Mouse (Mus musculus): ENCODE measurements around the gene C2. TPM values are rescaled to one million over a fixed set of nuclear protein-coding genes. Genes with fewer than 3 reads are reported as not detected.

Gene C2
- polyA plus RNA-seq, 1 experiment from 2014 or later, result 1.5 TPM

- Histone ChIP-seq H3K4me1 (peaks cover 9% of the 10 kb centered on the region), H3K9me3 (no peaks in the 10 kb centered on the region), H3K27me3 (no peaks in the 10 kb centered on the region), H3K4me3 (peak within 1 kb of the TSS; percentile 93), H3K36me3 (0 out of 2 replicates have a peak, but pooled peaks cover 2% of the 10 kb centered on the region), H3K27ac (replicated peaks) (peak within 1 kb of the TSS; percentile 49; the same call in 1 of the 2 replicates), H3K9ac (replicated peaks) (peak within 1 kb of the TSS; percentile 85), H3K4me2 (replicated peaks) (peak within 1 kb of the TSS; percentile 85)
- peak; percentile 97 for ATAC-seq (replicated peaks)
- WGBS, result under 1% methylated on average over 38 of the region's 38 CpGs
These were observed 33.1 kb upstream of the C2 start, which contains the start of gene Neu1 for GRCm38 (mm10) chr17:34931061-34931734. TSS of gene Neu1 (plus strand) at chr17:34931253.

- Histone ChIP-seq H3K9me3 (no peaks in the 10 kb centered on the region), H3K36me3 (no peaks in the 10 kb centered on the region), H3K9ac (replicated peaks) (no peak overlapping the region), H3K4me1 (peaks cover 9% of the 10 kb centered on the region), H3K4me2 (replicated peaks) (no peak overlapping the region), H3K27ac (replicated peaks) (no peak overlapping the region), H3K27me3 (no peaks in the 10 kb centered on the region), H3K4me3 (no peak overlapping the region)
- 87% methylated on average over 4 of the region's 4 CpGs for WGBS
- ATAC-seq (replicated peaks), result no peak
These were observed 30.8 kb upstream of the C2 start for GRCm38 (mm10) chr17:34928841-34929240.

- Histone ChIP-seq H3K36me3 (no peaks in the 10 kb centered on the region), H3K4me2 (replicated peaks) (no peak overlapping the region), H3K9me3 (no peaks in the 10 kb centered on the region), H3K27ac (replicated peaks) (no peak overlapping the region), H3K4me3 (no peak overlapping the region), H3K9ac (replicated peaks) (no peak overlapping the region), H3K4me1 (peaks cover 9% of the 10 kb centered on the region), H3K27me3 (no peaks in the 10 kb centered on the region)
- no peak for ATAC-seq (replicated peaks)
- 88% methylated on average over 18 of the region's 18 CpGs for WGBS
These were observed 29.4 kb upstream of the C2 start for GRCm38 (mm10) chr17:34927306-34928019.

GRCm38 (mm10) chr17:34924258-34924657 lies 26.2 kb upstream of the C2 start:
- Histone ChIP-seq H3K9me3 (no peaks in the 10 kb centered on the region), H3K36me3 (no peaks in the 10 kb centered on the region), H3K4me1 (no peaks in the 10 kb centered on the region), H3K27ac (replicated peaks) (no peak overlapping the region), H3K4me3 (no peak overlapping the region), H3K4me2 (replicated peaks) (no peak overlapping the region), H3K27me3 (no peaks in the 10 kb centered on the region), H3K9ac (replicated peaks) (no peak overlapping the region)
- no peak for ATAC-seq (replicated peaks)
- 64% methylated on average over 5 of the region's 5 CpGs for WGBS

DNA sequence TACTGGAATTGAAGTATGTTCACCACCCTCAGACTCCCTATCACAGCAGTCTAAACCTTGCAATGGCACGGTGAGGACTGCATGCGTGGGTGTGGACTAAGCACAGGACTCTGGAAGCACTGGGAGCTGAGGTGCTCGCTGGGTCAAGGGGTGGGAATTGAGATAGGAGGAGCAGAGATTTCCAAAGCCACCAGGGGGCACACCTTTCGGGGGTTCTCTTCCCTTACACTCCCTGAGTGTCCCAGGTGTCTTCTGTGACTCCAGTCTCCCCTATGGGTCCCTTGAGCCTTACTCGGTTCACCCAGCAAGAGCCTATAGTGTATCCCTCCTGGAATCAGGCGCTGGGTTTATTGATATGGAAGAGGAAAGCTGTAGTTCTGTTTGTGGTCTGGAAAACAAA lies 24.9 kb upstream of the C2 start:
- Histone ChIP-seq H3K4me2 (replicated peaks) (no peak overlapping the region), H3K27ac (replicated peaks) (no peak overlapping the region), H3K9me3 (no peaks in the 10 kb centered on the region), H3K4me1 (no peaks in the 10 kb centered on the region), H3K27me3 (no peaks in the 10 kb centered on the region), H3K9ac (replicated peaks) (no peak overlapping the region), H3K4me3 (no peak overlapping the region), H3K36me3 (no peaks in the 10 kb centered on the region)
- WGBS, result 48% methylated on average over 6 of the region's 6 CpGs
- no peak for ATAC-seq (replicated peaks)

GRCm38 (mm10) chr17:34917188-34917587 lies 19.1 kb upstream of the C2 start:
- WGBS, result 87% methylated on average over 9 of the region's 9 CpGs
- no peaks in the 10 kb centered on the region for H3K27me3 ChIP-seq
- H3K9me3 ChIP-seq, result no peaks in the 10 kb centered on the region
- H3K4me3 ChIP-seq, result no peak overlapping the region
- ATAC-seq (replicated peaks), result no peak
- H3K4me2 ChIP-seq (replicated peaks), result no peak overlapping the region
- H3K9ac ChIP-seq (replicated peaks), result no peak overlapping the region
- H3K27ac ChIP-seq (replicated peaks), result no peak overlapping the region
- H3K36me3 ChIP-seq, result peaks cover 18% of the 10 kb centered on the region
- H3K4me1 ChIP-seq, result no peaks in the 10 kb centered on the region

GRCm38 (mm10) chr17:34916316-34916715 lies 18.3 kb upstream of the C2 start:
- no peak for ATAC-seq (replicated peaks)
- no peaks in the 10 kb centered on the region for H3K27me3 ChIP-seq
- H3K36me3 ChIP-seq, result peaks cover 27% of the 10 kb centered on the region
- H3K4me2 ChIP-seq (replicated peaks), result no peak overlapping the region
- H3K4me1 ChIP-seq, result no peaks in the 10 kb centered on the region
- H3K4me3 ChIP-seq, result no peak overlapping the region
- WGBS, result 87% methylated on average over 5 of the region's 5 CpGs
- H3K27ac ChIP-seq (replicated peaks), result no peak overlapping the region
- no peaks in the 10 kb centered on the region for H3K9me3 ChIP-seq
- H3K9ac ChIP-seq (replicated peaks), result no peak overlapping the region

DNA sequence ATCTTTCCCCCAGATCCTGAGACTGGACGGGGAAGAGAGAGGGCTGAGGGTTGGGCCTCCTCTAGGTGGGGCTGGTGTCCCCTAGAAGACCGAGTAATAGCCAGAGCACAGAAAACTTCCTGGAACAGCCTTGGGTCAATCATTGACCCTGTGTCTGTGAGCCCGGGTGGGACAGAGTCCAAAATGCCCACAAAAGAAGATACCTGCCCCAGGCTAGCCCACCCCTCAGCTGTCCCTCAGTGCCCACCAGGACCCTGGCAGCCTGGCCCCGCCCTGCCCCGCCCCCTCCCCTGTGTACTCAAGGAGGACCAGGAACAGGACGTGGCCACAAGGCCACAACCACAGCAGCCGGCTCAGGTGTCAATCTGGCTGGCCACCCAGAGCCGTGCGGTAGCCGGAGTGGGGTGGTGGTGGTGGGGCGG lies 17.4 kb upstream of the C2 start:
- H3K27ac ChIP-seq (replicated peaks), result no peak overlapping the region
- H3K4me1 ChIP-seq, result no peaks in the 10 kb centered on the region
- no peak for ATAC-seq (replicated peaks)
- WGBS, result 30% methylated on average over 9 of the region's 11 CpGs
- H3K36me3 ChIP-seq, result peaks cover 36% of the 10 kb centered on the region
- H3K4me3 ChIP-seq, result no peak overlapping the region
- H3K9ac ChIP-seq (replicated peaks), result no peak overlapping the region
- H3K4me2 ChIP-seq (replicated peaks), result no peak overlapping the region
- no peaks in the 10 kb centered on the region for H3K9me3 ChIP-seq
- no peaks in the 10 kb centered on the region for H3K27me3 ChIP-seq

GRCm38 (mm10) chr17:34913930-34914665 lies 16.0 kb upstream of the C2 start, which contains the start of gene Slc44a4:
TSS of gene Slc44a4 (plus strand) at chr17:34914466.
- no peaks in the 10 kb centered on the region for H3K27me3 ChIP-seq
- H3K4me3 ChIP-seq, result no peak within 1 kb of the TSS
- no peak within 1 kb of the TSS for H3K4me2 ChIP-seq (replicated peaks)
- no peak for ATAC-seq (replicated peaks)
- H3K4me1 ChIP-seq, result no peaks in the 10 kb centered on the region
- H3K9me3 ChIP-seq, result no peaks in the 10 kb centered on the region
- WGBS, result 35% methylated on average over 18 of the region's 18 CpGs
- no peak within 1 kb of the TSS for H3K27ac ChIP-seq (replicated peaks)
- no peak within 1 kb of the TSS for H3K9ac ChIP-seq (replicated peaks)
- H3K36me3 ChIP-seq, result peaks cover 49% of the 10 kb centered on the region

GRCm38 (mm10) chr17:34911945-34912351 lies 13.9 kb upstream of the C2 start:
- Histone ChIP-seq H3K36me3 (peaks cover 70% of the 10 kb centered on the region), H3K9ac (replicated peaks) (no peak overlapping the region), H3K4me2 (replicated peaks) (no peak overlapping the region), H3K27me3 (no peaks in the 10 kb centered on the region), H3K9me3 (no peaks in the 10 kb centered on the region), H3K4me1 (no peaks in the 10 kb centered on the region), H3K4me3 (no peak overlapping the region), H3K27ac (replicated peaks) (no peak overlapping the region)
- 39% methylated on average over 5 of the region's 5 CpGs for WGBS
- ATAC-seq (replicated peaks), result peak; percentile 53

- no peaks in the 10 kb centered on the region for H3K9me3 ChIP-seq
- H3K36me3 ChIP-seq, result peaks cover 80% of the 10 kb centered on the region
- H3K4me1 ChIP-seq, result no peaks in the 10 kb centered on the region
- H3K27ac ChIP-seq (replicated peaks), result no peak overlapping the region
- H3K27me3 ChIP-seq, result no peaks in the 10 kb centered on the region
- no peak overlapping the region for H3K9ac ChIP-seq (replicated peaks)
- 93% methylated on average over 10 of the region's 10 CpGs for WGBS
- no peak overlapping the region for H3K4me3 ChIP-seq
- no peak overlapping the region for H3K4me2 ChIP-seq (replicated peaks)
- no peak for ATAC-seq (replicated peaks)
These were observed 12.9 kb upstream of the C2 start for GRCm38 (mm10) chr17:34910982-34911381.

DNA sequence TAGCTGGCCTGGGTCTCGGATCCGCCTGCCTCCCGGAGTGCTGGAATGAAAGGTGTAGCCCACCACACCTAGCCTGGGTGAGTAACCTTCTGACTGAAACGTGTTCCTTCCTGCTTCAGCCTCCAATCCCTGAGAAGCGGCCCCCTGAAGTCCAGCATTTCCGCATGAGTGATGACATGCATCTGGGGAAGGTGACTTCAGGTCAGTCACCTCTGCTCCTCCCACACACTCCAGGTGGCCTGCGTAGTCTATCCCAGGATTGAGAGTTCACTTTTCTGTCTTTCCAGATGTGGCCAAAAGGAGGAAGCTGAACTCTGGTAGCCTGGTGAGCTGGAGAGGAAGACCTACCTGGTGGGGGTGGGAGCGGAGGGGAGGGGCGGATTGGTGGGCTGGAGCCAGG lies 4.8 kb upstream of the C2 start:
- 91% methylated on average over 9 of the region's 9 CpGs for WGBS
- H3K4me1 ChIP-seq, result peaks cover 20% of the 10 kb centered on the region
- ATAC-seq (replicated peaks), result no peak
- no peak overlapping the region for H3K4me2 ChIP-seq (replicated peaks)
- no peaks in the 10 kb centered on the region for H3K9me3 ChIP-seq
- H3K27ac ChIP-seq (replicated peaks), result no peak overlapping the region
- peaks cover 55% of the 10 kb centered on the region for H3K36me3 ChIP-seq
- no peaks in the 10 kb centered on the region for H3K27me3 ChIP-seq
- no peak overlapping the region for H3K4me3 ChIP-seq
- no peak overlapping the region for H3K9ac ChIP-seq (replicated peaks)

Data from forebrain, embryonic 15.5 days (tissue).